Mouse (Mus musculus) hindbrain, postnatal 0 days (tissue): ENCODE measurements at regions not wholly inside any gene's neighbourhood (a gene's known extent, or its start where the extent isn't known, plus 50 kb on each side); places are given as distances from the start of the nearest gene placed in this dataset.
"Not testable (repeated sequence)": the region's sequence is repeated elsewhere in the genome, so short reads cannot be mapped to it uniquely, and the experiment has no call there.

ENCODE experiments used
- ATAC-seq: fragments of 200-750 bp; cut with Nextera tagmentation; 2 replicates; pipeline ENCODE4 v1.8.0; 2017; ENCODE audit warnings: mild to moderate bottlenecking, moderate TSS enrichment, moderate library complexity
- DNase-seq: peaks from one replicate; pipeline ENCODE4 v3.0.0-alpha.2; 2015; ENCODE audit warnings: low spot score
- H3K27ac ChIP-seq: fragments of 300-500 bp; sonication (generic); 2 replicates; pipeline ENCODE4 v1.5.1; 2014; ENCODE audit warnings: mild to moderate bottlenecking
- H3K27me3 ChIP-seq: fragments of 300-500 bp; sonication (generic); 2 replicates; pipeline ENCODE4 v1.6.1; 2014; ENCODE audit warnings: low read length, mixed read lengths; ENCODE audit not compliant: insufficient read depth
- H3K36me3 ChIP-seq: fragments of 300-500 bp; sonication (generic); 2 replicates; pipeline ENCODE4 v1.6.1; 2014; ENCODE audit warnings: low read length, mixed read lengths; ENCODE audit not compliant: insufficient read depth
- H3K4me1 ChIP-seq: fragments of 300-500 bp; sonication (generic); 2 replicates; pipeline ENCODE4 v1.6.1; 2014; ENCODE audit warnings: antibody characterized with exemption, low read length, mixed read lengths; ENCODE audit not compliant: insufficient read depth
- H3K4me2 ChIP-seq: fragments of 300-500 bp; sonication (generic); 2 replicates; pipeline ENCODE4 v1.6.1; 2014; ENCODE audit warnings: low read depth, mild to moderate bottlenecking, low read length, moderate library complexity, mixed read lengths
- H3K4me3 ChIP-seq: fragments of 300-500 bp; sonication (generic); 2 replicates; pipeline ENCODE4 v1.5.1; 2014; ENCODE audit warnings: low read length
- H3K9ac ChIP-seq: fragments of 300-500 bp; sonication (generic); replicated peaks from 2 replicates; pipeline ENCODE4 v1.6.1; 2014; ENCODE audit warnings: mild to moderate bottlenecking, low read length, moderate library complexity, mixed read lengths
- H3K9me3 ChIP-seq: fragments of 300-500 bp; sonication (generic); 2 replicates; pipeline ENCODE4 v1.6.1; 2016; ENCODE audit warnings: low read length, mixed read lengths
- CTCF ChIP-seq: IDR thresholded peaks from 2 replicates; pipeline ENCODE4 v1.5.1; 2016; ENCODE audit warnings: antibody characterized with exemption, control low read depth, low read depth
- WGBS: fragments of 180-500 bp; shearing (Covaris S2); extraction: QIAGEN DNeasy Blood & Tissue Kit; methylation state at CpG from one replicate; pipeline ENCODE4 v1.1.7; 2014; 5-methylcytosine and 5-hydroxymethylcytosine counted together

DNA sequence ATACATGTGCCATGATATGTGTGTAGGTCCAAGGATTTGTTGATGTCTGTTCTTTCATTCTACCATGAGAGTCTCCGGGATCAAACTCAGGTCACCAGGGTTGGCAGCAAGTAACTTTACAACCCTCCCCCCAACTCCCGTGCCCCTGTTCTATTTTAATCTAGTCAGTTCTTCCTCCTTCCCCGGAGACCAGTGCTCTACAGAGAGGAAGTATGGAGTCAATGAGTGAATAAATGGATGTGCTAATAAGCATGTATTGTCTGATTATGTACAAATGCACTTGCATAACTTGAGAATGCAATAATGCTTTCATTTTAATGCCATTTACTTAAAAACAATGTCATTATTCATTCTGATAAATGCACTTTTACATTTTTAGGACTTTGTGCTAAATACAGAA, 79.1 kb upstream of the Tbl1xr1 start:
- Histone ChIP-seq H3K4me2 (no peak overlapping the region), H3K9me3 (no peaks in the 10 kb centered on the region), H3K27me3 (no peaks in the 10 kb centered on the region), H3K4me3 (no peak overlapping the region), H3K9ac (no peak overlapping the region), H3K36me3 (no peaks in the 10 kb centered on the region), H3K27ac (no peak overlapping the region), H3K4me1 (no peaks in the 10 kb centered on the region)
- DNase-seq = no peak
- WGBS = 80% methylated on average over 3 of the region's 3 CpGs
- ATAC-seq = no peak
- no peak for TF ChIP-seq CTCF

DNA sequence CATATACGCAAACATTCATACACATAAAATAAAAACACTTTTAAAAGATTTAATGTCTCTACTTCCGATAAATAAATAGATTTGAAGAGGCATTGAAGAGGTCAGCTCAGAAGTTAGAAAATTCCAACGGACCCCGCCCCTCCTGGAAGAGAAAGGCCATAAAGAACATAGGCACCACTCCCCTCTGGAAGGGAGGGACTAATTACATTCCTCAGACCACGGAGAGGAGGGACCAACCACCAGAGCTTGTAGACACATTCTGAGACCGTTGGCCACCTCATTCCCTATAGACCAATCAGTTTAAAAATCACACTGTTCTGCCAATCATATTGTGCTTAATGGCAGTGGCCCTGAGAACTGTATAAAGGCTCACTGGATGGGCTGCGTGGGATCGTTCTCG, 71.0 kb upstream of the Tbl1xr1 start:
- H3K36me3 ChIP-seq = no peaks in the 10 kb centered on the region
- H3K27ac ChIP-seq = no peak overlapping the region
- no peak overlapping the region for H3K4me3 ChIP-seq
- ATAC-seq (no peak), DNase-seq (no peak)
- no peaks in the 10 kb centered on the region for H3K4me1 ChIP-seq
- no peak overlapping the region for H3K9ac ChIP-seq
- no peaks in the 10 kb centered on the region for H3K27me3 ChIP-seq
- no peak overlapping the region for H3K4me2 ChIP-seq
- no peak for TF ChIP-seq CTCF
- H3K9me3 ChIP-seq = no peaks in the 10 kb centered on the region
- WGBS = 68% methylated on average over 9 of the region's 9 CpGs

DNA sequence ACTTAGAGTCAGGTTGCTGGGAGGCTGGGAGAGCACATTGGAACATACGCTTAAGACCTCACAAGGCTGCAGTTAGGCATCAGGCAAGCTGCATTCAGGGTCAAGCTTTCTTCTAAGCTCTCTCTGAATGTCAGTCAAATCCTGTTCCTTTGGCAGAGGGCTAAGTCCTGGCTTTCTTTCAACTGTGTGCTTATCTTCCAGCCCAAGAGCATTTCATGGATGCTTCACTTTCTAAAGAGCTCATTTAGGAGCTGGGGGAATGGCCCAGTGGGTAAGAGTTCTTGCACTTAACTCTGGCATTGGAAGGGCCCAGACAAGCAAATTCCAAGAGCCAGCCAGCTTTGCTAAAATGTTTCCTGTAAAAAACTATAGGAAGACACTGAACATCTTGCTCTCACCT, 70.3 kb upstream of the Tbl1xr1 start:
- no peak overlapping the region for H3K4me3 ChIP-seq
- ATAC-seq = 0 out of 2 replicates have a peak, but pooled peaks have one; percentile 7
- DNase-seq = peak; percentile 44
- H3K27me3 ChIP-seq = no peaks in the 10 kb centered on the region
- H3K4me1 ChIP-seq = no peaks in the 10 kb centered on the region
- 52% methylated on average over 1 of the region's 1 CpGs for WGBS
- H3K4me2 ChIP-seq = no peak overlapping the region
- no peaks in the 10 kb centered on the region for H3K36me3 ChIP-seq
- H3K9ac ChIP-seq = no peak overlapping the region
- no peak for TF ChIP-seq CTCF
- H3K27ac ChIP-seq = no peak overlapping the region
- no peaks in the 10 kb centered on the region for H3K9me3 ChIP-seq

DNA sequence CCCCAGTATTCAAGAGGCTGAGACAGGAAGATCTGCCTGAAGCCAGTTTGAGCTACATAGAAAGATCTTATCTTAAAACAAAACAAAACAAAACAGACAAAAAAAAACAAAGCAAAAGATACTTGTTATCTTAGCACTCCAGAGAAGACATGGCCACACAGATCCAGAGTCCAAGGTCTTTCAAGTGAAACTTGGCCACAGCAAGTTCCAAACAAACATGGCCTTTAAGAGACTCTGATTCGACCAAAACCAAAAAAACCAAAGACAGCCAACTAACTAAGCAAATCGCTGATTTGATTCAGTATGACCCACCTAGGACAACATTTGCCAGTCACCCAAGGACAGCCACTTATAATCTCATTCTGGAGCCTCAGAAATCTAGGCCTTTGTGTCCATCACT, 69.8 kb upstream of the Tbl1xr1 start:
- no peak overlapping the region for H3K9ac ChIP-seq
- H3K36me3 ChIP-seq = no peaks in the 10 kb centered on the region
- no peak for ATAC-seq
- no peak overlapping the region for H3K4me3 ChIP-seq
- no peaks in the 10 kb centered on the region for H3K4me1 ChIP-seq
- H3K4me2 ChIP-seq = no peak overlapping the region
- H3K27me3 ChIP-seq = no peaks in the 10 kb centered on the region
- no peak for TF ChIP-seq CTCF
- no peak for DNase-seq
- WGBS = 95% methylated on average over 2 of the region's 2 CpGs
- no peaks in the 10 kb centered on the region for H3K9me3 ChIP-seq
- H3K27ac ChIP-seq = no peak overlapping the region

DNA sequence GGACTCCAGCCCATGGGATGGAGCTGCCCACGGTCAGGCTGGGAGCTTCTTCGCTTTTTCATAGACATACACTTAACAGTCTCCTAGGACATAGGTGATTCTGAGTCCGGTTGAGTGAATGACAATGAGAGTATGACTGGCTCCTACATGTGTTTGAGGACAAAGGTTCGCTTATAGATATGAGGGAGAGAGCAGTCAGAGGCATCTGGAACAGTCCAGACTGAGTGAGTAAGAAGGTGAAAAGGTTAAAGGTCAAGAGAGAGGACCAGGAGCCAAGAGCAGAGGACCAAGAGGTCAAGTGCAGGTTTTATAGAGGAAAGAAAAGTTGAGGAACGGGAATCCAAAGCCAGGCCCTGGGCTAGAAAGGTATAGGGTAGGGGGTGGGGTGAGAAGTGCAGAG, 68.7 kb upstream of the Tbl1xr1 start:
- H3K9ac ChIP-seq = no peak overlapping the region
- no peak overlapping the region for H3K4me2 ChIP-seq
- H3K27me3 ChIP-seq = no peaks in the 10 kb centered on the region
- DNase-seq (no peak), ATAC-seq (no peak)
- no peak overlapping the region for H3K27ac ChIP-seq
- TF ChIP-seq CTCF = no peak
- no peaks in the 10 kb centered on the region for H3K4me1 ChIP-seq
- H3K9me3 ChIP-seq = no peaks in the 10 kb centered on the region
- no peak overlapping the region for H3K4me3 ChIP-seq
- 95% methylated on average over 5 of the region's 5 CpGs for WGBS
- no peaks in the 10 kb centered on the region for H3K36me3 ChIP-seq

DNA sequence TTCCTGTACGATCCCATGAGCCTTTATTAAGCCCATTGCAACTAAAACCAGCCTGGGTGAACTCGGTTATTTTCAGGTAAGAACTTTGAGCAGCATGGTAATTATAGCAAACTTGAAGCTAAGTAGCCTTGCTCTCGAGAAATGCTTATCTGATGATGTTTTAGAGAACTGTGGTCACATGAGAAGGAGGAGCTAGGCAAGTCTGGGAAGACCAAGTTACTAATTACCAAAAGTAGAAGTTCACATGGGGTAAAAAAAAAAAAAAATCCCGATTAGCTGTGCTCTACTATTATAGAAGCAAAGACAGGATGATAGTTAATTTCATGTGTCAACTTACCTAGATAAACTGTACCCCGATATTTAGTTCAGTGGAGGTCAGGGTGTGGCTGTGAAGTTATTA, 68.0 kb upstream of the Tbl1xr1 start:
- ATAC-seq = no peak
- no peak for TF ChIP-seq CTCF
- DNase-seq = no peak
- Histone ChIP-seq H3K9ac (no peak overlapping the region), H3K27ac (no peak overlapping the region), H3K27me3 (no peaks in the 10 kb centered on the region), H3K36me3 (no peaks in the 10 kb centered on the region), H3K4me3 (no peak overlapping the region), H3K4me2 (no peak overlapping the region), H3K9me3 (no peaks in the 10 kb centered on the region), H3K4me1 (no peaks in the 10 kb centered on the region)
- 89% methylated on average over 5 of the region's 5 CpGs for WGBS

DNA sequence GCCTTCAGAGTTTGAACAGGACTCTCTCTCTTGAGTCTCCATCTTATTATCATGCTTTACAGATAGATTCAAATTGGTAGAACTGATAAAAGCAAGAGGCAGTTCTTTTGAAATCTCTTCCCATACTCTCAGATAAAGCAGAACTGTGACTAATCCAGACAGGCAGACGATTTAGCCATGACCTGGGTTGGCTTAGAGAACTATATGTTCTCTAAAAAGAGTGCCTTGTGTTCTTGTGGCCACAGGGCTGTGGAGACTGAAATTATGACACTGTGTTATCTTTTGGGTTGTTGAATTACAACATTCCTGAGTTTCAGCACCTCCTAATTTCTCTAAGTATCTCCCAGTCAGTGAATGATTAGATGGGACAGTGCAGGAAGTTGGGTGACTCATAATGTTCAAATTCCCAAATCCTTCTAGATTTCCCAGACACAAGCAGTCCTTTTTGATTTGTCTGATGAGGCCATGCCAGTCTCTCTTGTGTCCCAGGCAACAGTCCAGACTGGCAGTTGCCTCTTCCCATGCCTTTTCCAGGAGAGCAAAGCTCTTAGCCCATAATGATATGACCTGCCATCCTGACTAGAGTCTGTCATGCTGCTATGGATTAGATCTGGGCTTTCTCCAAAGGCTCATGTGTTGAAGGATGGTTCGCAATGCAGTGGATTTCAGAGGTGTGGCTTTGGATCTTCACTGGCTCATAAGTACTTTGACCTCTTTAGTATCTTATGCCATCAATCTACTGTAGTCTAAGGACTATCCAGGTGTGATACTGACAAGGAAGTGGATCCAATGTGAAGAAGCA, 66.4 kb upstream of the Tbl1xr1 start:
- Histone ChIP-seq H3K4me3 (no peak overlapping the region), H3K9me3 (no peaks in the 10 kb centered on the region), H3K36me3 (no peaks in the 10 kb centered on the region), H3K4me1 (no peaks in the 10 kb centered on the region), H3K4me2 (no peak overlapping the region), H3K9ac (no peak overlapping the region), H3K27me3 (no peaks in the 10 kb centered on the region), H3K27ac (no peak overlapping the region)
- ATAC-seq = no peak
- WGBS = 69% methylated on average over 2 of the region's 2 CpGs
- TF ChIP-seq CTCF = no peak
- no peak for DNase-seq

DNA sequence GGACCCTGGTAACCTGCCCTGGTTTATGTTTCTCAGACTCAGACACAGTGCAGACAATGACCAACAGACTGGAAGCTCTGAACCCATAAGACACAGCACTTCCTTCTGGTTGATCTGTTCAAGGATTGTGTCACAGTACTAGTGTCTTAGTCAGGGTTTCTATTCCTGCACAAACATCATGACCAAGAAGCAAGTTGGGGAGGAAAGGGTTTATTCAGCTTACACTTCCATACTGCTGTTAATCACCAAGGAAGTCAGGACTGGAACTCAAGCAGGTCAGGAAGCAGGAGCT, 65.8 kb upstream of the Tbl1xr1 start:
- H3K27ac ChIP-seq, H3K36me3 ChIP-seq, DNase-seq, H3K9me3 ChIP-seq, H3K27me3 ChIP-seq, H3K4me1 ChIP-seq, H3K9ac ChIP-seq, H3K4me3 ChIP-seq, H3K4me2 ChIP-seq, ATAC-seq: not testable (repeated sequence)
